Mouse (Mus musculus) liver, embryonic 12.5 days (tissue): ENCODE data around the gene Stum. TPM values are rescaled to one million over a fixed set of nuclear protein-coding genes. Genes with fewer than 3 reads are reported as not detected.
"Not testable (repeated sequence)": the region's sequence is repeated elsewhere in the genome, so short reads cannot be mapped to it uniquely, and the experiment has no call there.

Experiments
- ATAC-seq: fragments of 200-750 bp; cut with Nextera tagmentation; 2 replicates; pipeline ENCODE4 v1.8.0; 2017; ENCODE audit warnings: moderate number of reproducible peaks, mild to moderate bottlenecking, moderate library complexity
- H3K27ac ChIP-seq: fragments of 300-500 bp; sonication (generic); 2 replicates; pipeline ENCODE4 v1.5.1; 2016; ENCODE audit warnings: mild to moderate bottlenecking
- H3K27me3 ChIP-seq: fragments of 300-500 bp; sonication (generic); replicated peaks from 2 replicates; pipeline ENCODE4 v1.6.1; 2016; ENCODE audit warnings: mild to moderate bottlenecking, moderate library complexity
- H3K36me3 ChIP-seq: fragments of 300-500 bp; sonication (generic); 2 replicates; pipeline ENCODE4 v1.6.1; 2016; ENCODE audit warnings: mild to moderate bottlenecking, moderate library complexity
- H3K4me1 ChIP-seq: fragments of 300-500 bp; sonication (generic); 2 replicates; pipeline ENCODE4 v1.6.1; 2016
- H3K4me2 ChIP-seq: fragments of 300-500 bp; sonication (generic); 2 replicates; pipeline ENCODE4 v1.6.1; 2016; ENCODE audit warnings: mild to moderate bottlenecking, moderate library complexity
- H3K4me3 ChIP-seq: fragments of 300-500 bp; sonication (generic); 2 replicates; pipeline ENCODE4 v1.5.1; 2016; ENCODE audit warnings: mild to moderate bottlenecking, moderate library complexity
- H3K9ac ChIP-seq: fragments of 300-500 bp; sonication (generic); 2 replicates; pipeline ENCODE4 v1.6.1; 2016; ENCODE audit warnings: mild to moderate bottlenecking, moderate library complexity
- H3K9me3 ChIP-seq: fragments of 300-500 bp; sonication (generic); replicated peaks from 2 replicates; pipeline ENCODE4 v1.6.1; 2016; ENCODE audit warnings: mild to moderate bottlenecking, moderate library complexity
- WGBS: fragments of 180-500 bp; shearing (Covaris S2); methylation state at CpG from one replicate; pipeline ENCODE4 v1.1.7; 2016; ENCODE audit not compliant: insufficient replicate concordance; 5-methylcytosine and 5-hydroxymethylcytosine counted together
- polyA plus RNA-seq: library from polyadenylated mRNA; unstranded; fragments of >200 nt; fragmentation: Nextera tagmentation; extraction: Ambion mirVana; gene quantifications from 2 replicates; pipeline ENCODE4 v1.2.1, GENCODE M21; 2016

Gene Stum
- polyA plus RNA-seq, 1 experiment from 2014 or later = 0.07 TPM

- 66% methylated on average over 6 of the region's 6 CpGs for WGBS
- Histone ChIP-seq H3K4me2 (no peak overlapping the region), H3K9me3 (no peaks in the 10 kb centered on the region), H3K36me3 (no peaks in the 10 kb centered on the region), H3K27me3 (no peaks in the 10 kb centered on the region; the same call in 1 of the 2 replicates), H3K4me3 (no peak overlapping the region), H3K4me1 (peaks cover 54% of the 10 kb centered on the region), H3K9ac (no peak overlapping the region), H3K27ac (no peak overlapping the region)
- no peak for ATAC-seq
Measured at GRCm38 (mm10) chr1:180401725-180402124, 81.6 kb downstream of the Stum start.

DNA sequence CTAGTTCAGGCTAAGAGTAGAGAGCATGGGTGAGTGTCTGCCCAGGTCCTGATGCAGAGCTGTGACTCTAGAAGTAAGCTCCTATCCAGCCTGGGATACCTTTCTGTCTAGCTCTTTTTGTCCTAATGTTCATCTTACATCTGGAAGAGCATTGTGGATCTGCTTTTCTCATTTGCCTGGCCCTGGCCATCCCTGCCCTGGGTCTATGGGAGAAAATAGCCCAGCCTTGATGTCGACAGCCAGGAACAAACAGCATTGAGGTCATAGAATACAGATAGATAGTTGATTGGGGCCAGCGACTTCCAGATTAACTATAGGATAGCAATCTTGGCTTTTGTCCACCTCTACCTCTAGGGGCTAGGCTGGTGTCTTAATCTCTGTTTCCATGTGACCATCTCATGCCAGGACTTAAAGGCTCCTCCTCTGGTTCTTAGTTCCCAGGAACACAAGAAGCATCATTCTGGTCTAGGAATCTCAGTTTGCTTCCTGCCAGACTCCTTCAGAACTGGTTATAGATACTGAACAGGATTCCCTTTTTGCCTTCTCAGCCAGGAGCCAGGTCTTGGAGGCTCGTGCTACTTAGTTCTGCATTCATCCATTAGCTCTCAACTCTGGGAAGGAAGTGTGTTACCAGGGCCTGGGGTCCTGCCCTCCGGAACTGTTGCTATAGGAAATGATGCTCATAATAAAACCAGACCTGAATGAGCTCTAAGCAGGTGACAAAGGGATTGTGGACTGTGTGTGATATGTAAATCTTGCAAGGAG lies 82.4 kb downstream of the Stum start:
- Histone ChIP-seq H3K9ac (no peak overlapping the region), H3K4me1 (peaks cover 56% of the 10 kb centered on the region), H3K4me2 (no peak overlapping the region), H3K9me3 (no peaks in the 10 kb centered on the region), H3K27me3 (no peaks in the 10 kb centered on the region; the same call in 1 of the 2 replicates), H3K27ac (no peak overlapping the region), H3K4me3 (no peak overlapping the region), H3K36me3 (no peaks in the 10 kb centered on the region)
- 55% methylated on average over 4 of the region's 4 CpGs for WGBS
- no peak for ATAC-seq

DNA sequence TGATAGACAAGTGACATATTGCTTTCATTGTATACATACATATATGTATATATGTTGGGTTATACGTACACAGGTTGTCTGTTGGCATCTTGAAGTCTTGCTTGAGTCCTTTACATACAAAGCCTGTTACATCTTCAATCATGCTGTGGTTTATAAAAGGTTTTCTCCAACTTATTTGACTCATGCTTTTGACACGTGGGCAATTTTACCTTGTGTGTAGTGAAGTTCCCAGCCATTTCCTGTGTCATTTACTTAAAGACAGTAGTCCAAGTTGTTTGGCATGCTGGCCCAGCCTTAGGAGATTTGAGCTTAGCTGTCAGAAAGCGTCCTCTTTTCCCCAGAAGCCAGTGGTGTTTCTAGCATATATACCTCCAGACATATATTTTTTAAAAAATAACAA lies 84.9 kb downstream of the Stum start:
- H3K4me1 ChIP-seq = peaks cover 45% of the 10 kb centered on the region

DNA sequence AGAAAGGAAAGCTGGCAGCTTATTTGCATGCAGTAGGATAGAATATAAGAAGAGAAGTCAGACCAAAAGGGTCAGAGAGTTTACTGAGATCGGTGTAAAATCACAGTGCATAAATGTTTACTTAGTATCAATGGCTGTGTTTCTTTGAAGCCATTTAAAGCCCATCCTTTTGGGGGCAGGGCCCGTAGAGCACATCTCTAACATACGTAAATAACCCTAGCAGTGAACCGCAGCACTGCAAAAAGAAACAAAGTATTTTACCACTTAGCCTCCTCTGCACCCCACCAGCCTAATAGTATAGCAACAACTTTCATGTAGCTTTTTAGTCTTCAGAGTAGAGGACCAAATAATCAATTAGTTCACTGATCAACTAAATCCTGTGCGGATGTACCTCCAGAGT lies 85.6 kb downstream of the Stum start:
- no peak overlapping the region for H3K9ac ChIP-seq
- H3K27ac ChIP-seq = no peak overlapping the region
- H3K4me3 ChIP-seq = no peak overlapping the region
- WGBS = 70% methylated on average over 5 of the region's 5 CpGs
- no peak overlapping the region for H3K4me2 ChIP-seq
- no peak for ATAC-seq
- H3K4me1 ChIP-seq = peaks cover 45% of the 10 kb centered on the region
- no peaks in the 10 kb centered on the region for H3K27me3 ChIP-seq
- H3K9me3 ChIP-seq = no peaks in the 10 kb centered on the region
- H3K36me3 ChIP-seq = no peaks in the 10 kb centered on the region

More for the DNA sequence above, 84.9 kb downstream of the Stum start:
- Histone ChIP-seq H3K27ac (no peak overlapping the region), H3K9ac (no peak overlapping the region), H3K9me3 (no peaks in the 10 kb centered on the region), H3K36me3 (no peaks in the 10 kb centered on the region), H3K27me3 (no peaks in the 10 kb centered on the region), H3K4me2 (no peak overlapping the region), H3K4me3 (no peak overlapping the region)
- WGBS = 55% methylated on average over 3 of the region's 3 CpGs
- no peak for ATAC-seq

DNA sequence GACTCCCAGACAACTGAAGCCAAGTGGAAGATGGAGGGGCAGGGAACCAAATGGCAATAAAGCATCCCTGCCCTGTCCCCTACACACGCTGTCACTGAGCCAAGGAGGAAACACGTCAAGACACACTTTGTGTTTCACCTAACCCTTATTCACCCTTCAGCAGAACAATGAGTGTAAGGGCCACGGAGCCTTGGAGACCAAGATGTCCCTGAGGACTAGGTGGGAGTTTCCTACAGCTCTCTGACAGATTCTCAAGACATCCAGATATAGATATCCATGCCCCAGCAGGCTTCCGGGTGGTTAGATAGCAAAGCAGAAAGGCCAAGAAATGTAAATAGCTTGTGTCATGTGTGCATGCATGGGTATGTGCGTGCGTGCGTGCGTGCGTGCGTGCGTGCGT lies 89.4 kb downstream of the Stum start:
- 75% methylated on average over 12 of the region's 12 CpGs for WGBS
- no peaks in the 10 kb centered on the region for H3K27me3 ChIP-seq
- H3K4me2 ChIP-seq = no peak overlapping the region
- H3K27ac ChIP-seq = no peak overlapping the region
- no peaks in the 10 kb centered on the region for H3K9me3 ChIP-seq
- H3K36me3 ChIP-seq = no peaks in the 10 kb centered on the region
- H3K4me1 ChIP-seq = peaks cover 59% of the 10 kb centered on the region
- no peak for ATAC-seq
- H3K4me3 ChIP-seq = no peak overlapping the region
- no peak overlapping the region for H3K9ac ChIP-seq

DNA sequence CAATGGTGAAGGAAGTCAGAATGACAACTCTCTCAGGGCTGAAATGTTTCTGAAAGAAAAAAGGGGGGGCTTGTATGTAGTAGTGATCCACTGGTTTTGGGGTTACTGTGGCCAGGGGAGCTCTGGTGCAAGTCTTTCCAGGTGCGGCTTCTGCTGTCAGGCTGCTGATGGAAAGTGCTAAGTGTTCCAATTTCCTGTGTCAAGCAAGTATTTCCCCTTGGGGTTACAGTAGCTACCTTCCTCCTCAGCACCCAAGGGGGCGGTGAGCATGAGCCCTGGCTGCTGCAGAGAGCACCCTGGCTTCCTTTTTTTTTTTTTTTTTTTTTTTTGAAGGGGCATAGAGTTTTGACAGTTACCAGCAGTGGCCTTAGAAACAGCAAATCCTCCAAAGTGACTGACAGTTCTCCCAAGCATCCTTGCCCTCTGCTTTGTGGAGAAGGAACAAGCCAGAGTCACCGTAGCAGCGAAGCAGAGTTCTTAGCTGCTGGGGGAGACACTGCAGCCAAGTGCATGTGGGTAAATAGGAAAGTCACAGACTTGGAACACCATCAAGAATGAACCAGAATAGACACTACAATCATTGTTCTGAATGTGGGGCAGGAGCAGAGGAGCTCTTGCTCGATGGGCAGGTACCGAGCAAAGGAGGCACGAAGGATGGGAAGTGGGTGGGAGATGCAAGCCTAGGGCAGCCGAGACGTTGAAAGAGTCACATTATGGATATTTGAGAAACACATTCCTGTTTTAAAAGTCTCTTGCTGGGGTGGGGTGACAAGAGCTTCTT lies 90.1 kb downstream of the Stum start:
- WGBS = 73% methylated on average over 9 of the region's 9 CpGs
- no peaks in the 10 kb centered on the region for H3K36me3 ChIP-seq
- H3K9me3 ChIP-seq = no peaks in the 10 kb centered on the region
- H3K9ac ChIP-seq = no peak overlapping the region
- H3K4me2 ChIP-seq = no peak overlapping the region
- no peak overlapping the region for H3K4me3 ChIP-seq
- H3K27ac ChIP-seq = no peak overlapping the region
- H3K4me1 ChIP-seq = peaks cover 65% of the 10 kb centered on the region
- ATAC-seq = no peak
- no peaks in the 10 kb centered on the region for H3K27me3 ChIP-seq

GRCm38 (mm10) chr1:180392137-180392798 lies 91.0 kb downstream of the Stum start:
- WGBS = 70% methylated on average over 5 of the region's 5 CpGs
- H3K4me1 ChIP-seq = peaks cover 72% of the 10 kb centered on the region
- H3K4me2 ChIP-seq = no peak overlapping the region
- no peak overlapping the region for H3K9ac ChIP-seq
- H3K9me3 ChIP-seq = no peaks in the 10 kb centered on the region
- no peaks in the 10 kb centered on the region for H3K36me3 ChIP-seq
- H3K4me3 ChIP-seq = no peak overlapping the region
- H3K27ac ChIP-seq = no peak overlapping the region
- H3K27me3 ChIP-seq = no peaks in the 10 kb centered on the region
- no peak for ATAC-seq

DNA sequence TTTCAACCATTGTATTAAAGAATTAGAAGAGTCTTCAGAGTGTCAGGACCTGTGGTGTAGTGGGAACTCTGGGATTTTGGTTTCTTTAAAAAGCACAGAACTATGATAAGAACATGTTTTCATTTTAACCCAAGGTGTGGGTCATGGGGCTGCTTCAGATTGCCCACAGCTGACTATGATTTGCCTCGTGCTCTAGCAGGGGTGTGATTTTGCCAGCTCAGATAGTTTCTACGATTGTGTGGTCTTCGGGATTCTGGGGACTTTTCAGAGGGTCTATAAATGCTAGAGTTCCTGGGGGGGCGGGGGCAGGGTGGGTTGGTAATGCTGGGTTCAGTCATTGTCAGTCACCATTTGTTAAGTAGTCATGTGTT lies 91.7 kb downstream of the Stum start:
- H3K9me3 ChIP-seq = no peaks in the 10 kb centered on the region
- H3K4me3 ChIP-seq = no peak overlapping the region
- H3K4me2 ChIP-seq = no peak overlapping the region
- H3K4me1 ChIP-seq = peaks cover 72% of the 10 kb centered on the region
- 66% methylated on average over 4 of the region's 4 CpGs for WGBS
- ATAC-seq = no peak
- no peaks in the 10 kb centered on the region for H3K27me3 ChIP-seq
- H3K27ac ChIP-seq = no peak overlapping the region
- H3K36me3 ChIP-seq = no peaks in the 10 kb centered on the region
- no peak overlapping the region for H3K9ac ChIP-seq

GRCm38 (mm10) chr1:180390746-180391574 lies 92.3 kb downstream of the Stum start:
- H3K4me3 ChIP-seq = no peak overlapping the region
- H3K27me3 ChIP-seq = no peaks in the 10 kb centered on the region
- H3K27ac ChIP-seq = no peak overlapping the region
- no peaks in the 10 kb centered on the region for H3K36me3 ChIP-seq
- WGBS = 54% methylated on average over 10 of the region's 10 CpGs
- no peak overlapping the region for H3K9ac ChIP-seq
- H3K4me1 ChIP-seq = peaks cover 72% of the 10 kb centered on the region
- ATAC-seq = no peak
- H3K4me2 ChIP-seq = no peak overlapping the region
- H3K9me3 ChIP-seq = no peaks in the 10 kb centered on the region

DNA sequence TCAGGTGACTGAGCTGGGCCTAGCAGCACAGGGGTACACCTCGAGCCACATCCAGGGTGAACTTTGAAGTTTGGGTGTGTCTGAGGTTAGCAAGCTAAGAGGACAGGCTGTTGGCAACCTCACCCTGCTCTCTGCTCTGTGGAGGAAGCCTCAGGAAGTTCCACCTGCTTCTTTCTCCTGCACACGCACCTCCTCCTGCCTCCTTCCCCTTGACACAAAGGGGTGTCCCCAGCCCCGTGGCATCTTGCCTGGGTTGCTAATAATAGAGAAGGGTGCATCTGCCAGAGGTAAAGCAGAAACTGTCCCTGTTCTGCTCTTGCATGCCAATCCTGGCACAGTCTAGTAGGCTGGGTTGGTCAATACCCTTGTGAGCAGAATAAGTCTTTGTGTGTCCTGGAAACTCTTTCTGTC lies 93.0 kb downstream of the Stum start:
- no peaks in the 10 kb centered on the region for H3K36me3 ChIP-seq
- H3K27ac ChIP-seq = no peak overlapping the region
- WGBS = 36% methylated on average over 3 of the region's 3 CpGs
- peaks cover 72% of the 10 kb centered on the region for H3K4me1 ChIP-seq
- H3K9me3 ChIP-seq = no peaks in the 10 kb centered on the region
- H3K4me2 ChIP-seq = no peak overlapping the region
- H3K27me3 ChIP-seq = no peaks in the 10 kb centered on the region
- ATAC-seq = no peak
- H3K9ac ChIP-seq = no peak overlapping the region
- H3K4me3 ChIP-seq = no peak overlapping the region

GRCm38 (mm10) chr1:180389213-180389760 lies 94.0 kb downstream of the Stum start:
- H3K4me3 ChIP-seq, H3K9ac ChIP-seq, H3K36me3 ChIP-seq, H3K9me3 ChIP-seq, H3K27me3 ChIP-seq, H3K27ac ChIP-seq, ATAC-seq, H3K4me2 ChIP-seq: not testable (repeated sequence)
- WGBS = 77% methylated on average over 11 of the region's 11 CpGs
- H3K4me1 ChIP-seq = peaks cover 81% of the 10 kb centered on the region
